Comparison of ENCODE assay signal across 13 mouse cellular contexts in the genomic region with DNA sequence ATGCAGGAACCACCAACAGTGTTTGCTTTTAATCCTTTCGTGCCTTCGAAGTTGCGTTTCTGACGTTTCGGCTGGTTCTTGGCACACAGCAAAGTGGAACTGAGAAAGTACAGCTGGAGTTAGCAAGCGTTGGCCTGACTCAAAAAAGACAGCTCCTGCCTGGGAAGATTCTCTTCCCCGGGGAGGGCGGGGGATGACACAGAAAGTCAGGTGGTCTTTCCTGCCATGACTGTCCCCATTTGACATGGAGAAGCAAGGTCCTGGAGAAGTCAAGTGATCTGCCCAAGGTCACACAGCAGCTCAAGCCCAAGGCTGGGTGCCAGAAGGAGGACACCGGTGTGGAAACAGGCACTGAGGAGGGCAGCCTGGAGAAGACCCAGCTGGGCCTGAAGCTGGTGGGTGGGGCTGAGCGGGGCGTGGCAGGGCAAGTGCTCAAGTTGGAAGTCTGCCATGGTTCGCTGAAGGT.
A peak's percentile ranks its signal among the peaks of the same experiment; 100 is the strongest.
DNase-seq lines count a peak whose midpoint lies in the region; ATAC-seq and TF ChIP-seq lines count a peak whose summit lies in the region.
"Had no signal": no experiment of that assay in that cellular context is flagged by ENCODE, and none has a peak within 500 bp of the region (broad histone marks: within the 10 kb centered on the region; RNA-seq: fewer than 3 reads in every experiment).

No protein-coding gene starts in this region.

- H3K9ac ChIP-seq in forebrain, embryonic 13.5 days, result no peak overlapping the region
- H3K9ac ChIP-seq in hindbrain, embryonic 11.5 days (ENCODE audit: low read depth, low read length), result no peak overlapping the region
- H3K9ac ChIP-seq: heart, embryonic 13.5 days; limb, embryonic 13.5 days had no signal

- no peak for TF ChIP-seq CTCF in lung, adult 2 months (IDR thresholded peaks at IDR 0.05; ENCODE audit: insufficient read depth, low read length)

- H3K27me3 ChIP-seq in forebrain, embryonic 13.5 days, result no peaks in the 10 kb centered on the region
- H3K27me3 ChIP-seq in hindbrain, embryonic 11.5 days (ENCODE audit: control insufficient read depth, insufficient read depth, low read length), result no peaks in the 10 kb centered on the region

- 70% methylated on average over 12 of the region's 12 CpGs for WGBS in lung, adult 2 months
- 95% methylated on average over 12 of the region's 12 CpGs for WGBS in forebrain, embryonic 13.5 days
- WGBS in hindbrain, embryonic 11.5 days, result 93% methylated on average over 12 of the region's 12 CpGs

- no peaks in the 10 kb centered on the region for H3K9me3 ChIP-seq in forebrain, embryonic 13.5 days (replicated peaks)
- no peaks in the 10 kb centered on the region for H3K9me3 ChIP-seq in hindbrain, embryonic 11.5 days (ENCODE audit: control insufficient read depth, low read length)
- H3K9me3 ChIP-seq: heart, embryonic 13.5 days; limb, embryonic 13.5 days had no signal

- no peaks in the 10 kb centered on the region for H3K4me1 ChIP-seq in lung, adult 2 months (ENCODE audit: control insufficient read depth, insufficient read depth, low read length)
- H3K4me1 ChIP-seq in forebrain, embryonic 13.5 days, result peaks cover 1% of the 10 kb centered on the region; the same call in 1 of the 2 replicates
- no peaks in the 10 kb centered on the region for H3K4me1 ChIP-seq in hindbrain, embryonic 11.5 days (replicated peaks; ENCODE audit: control insufficient read depth, insufficient read depth, low read length)
- H3K4me1 ChIP-seq: limb, embryonic 13.5 days had no signal

- H3K4me2 ChIP-seq in forebrain, embryonic 13.5 days, result no peak overlapping the region
- no peak overlapping the region for H3K4me2 ChIP-seq in hindbrain, embryonic 11.5 days (replicated peaks; ENCODE audit: low read depth, low read length)
- H3K4me2 ChIP-seq: heart, embryonic 13.5 days; limb, embryonic 13.5 days had no signal

- H3K27ac ChIP-seq in forebrain, embryonic 13.5 days, result no peak overlapping the region
- H3K27ac ChIP-seq in hindbrain, embryonic 11.5 days (ENCODE audit: low read depth, low read length), result no peak overlapping the region
- H3K27ac ChIP-seq: heart, embryonic 13.5 days; limb, embryonic 13.5 days had no signal

- intact Hi-C loops in heart, postnatal 36 days (cut with DNase I), result no loop called here

- H3K4me3 ChIP-seq in lung, adult 2 months (replicated peaks; ENCODE audit: extremely low read depth, low read depth, low read length), result peak overlapping the region; percentile 13
- no peak overlapping the region for H3K4me3 ChIP-seq in forebrain, embryonic 13.5 days
- no peak overlapping the region for H3K4me3 ChIP-seq in hindbrain, embryonic 11.5 days (ENCODE audit: low read depth, low read length)
- H3K4me3 ChIP-seq: heart, embryonic 13.5 days; limb, embryonic 13.5 days had no signal

- peak; percentile 16 for DNase-seq in heart, postnatal 4 days
- DNase-seq in heart, postnatal 36 days, result no peak
- peak; percentile 49 to 68 for DNase-seq in frontal cortex, adult 2 months (ENCODE audit: extremely low spot score in 1 of 2, low spot score in 1 of 2)
- DNase-seq in lung, adult 2 months, result peak; percentile 17
- peak; percentile 62 to 75 for DNase-seq in right cerebral cortex, postnatal 10 days (ENCODE audit: low spot score in 2 of 2)
- no peak for DNase-seq in hindbrain, embryonic 11.5 days (ENCODE audit: low spot score)
- DNase-seq in adrenal gland, adult 18-20 months (ENCODE audit: low spot score in 2 of 2), result no peak
- DNase-seq: cerebellum, adult 9-11 months; thymus, postnatal 14 days had no signal

- TF ChIP-seq POLR2A in lung, adult 2 months (IDR thresholded peaks at IDR 0.05; ENCODE audit: borderline replicate concordance, extremely low read depth, low read depth, low read length), result no peak

- no peaks in the 10 kb centered on the region for H3K36me3 ChIP-seq in forebrain, embryonic 13.5 days (ENCODE audit: poor library complexity, severe bottlenecking)
- no peaks in the 10 kb centered on the region for H3K36me3 ChIP-seq in hindbrain, embryonic 11.5 days (ENCODE audit: control insufficient read depth, insufficient read depth, low read length)
- H3K36me3 ChIP-seq: heart, embryonic 13.5 days; limb, embryonic 13.5 days had no signal

- no peak for ATAC-seq in forebrain, embryonic 13.5 days
- no peak for ATAC-seq in hindbrain, embryonic 11.5 days (ENCODE audit: low FRiP score)
- ATAC-seq: Patski had no signal

Comparison
In these comparisons a context has a peak if more than half of its experiments do, and no peak if none do; other contexts are left out.
1. DNase-seq: peak in heart, postnatal 4 days (single experiment), frontal cortex, adult 2 months (2 of 2), lung, adult 2 months (single experiment) and right cerebral cortex, postnatal 10 days (2 of 2); none in heart, postnatal 36 days (0 of 2), hindbrain, embryonic 11.5 days (single experiment) and adrenal gland, adult 18-20 months (0 of 2).